Mouse (Mus musculus) heart, postnatal 4 days (tissue): ENCODE data around the gene Commd1. TPM values are rescaled to one million over a fixed set of nuclear protein-coding genes. Genes with fewer than 3 reads are reported as not detected.

Experiments
- DNase-seq: peaks from one replicate; pipeline ENCODE4 v3.0.0; 2021
- total RNA-seq, 2 experiments: library from RNA; stranded (reverse); gene quantifications; 2 replicates each; pipeline ENCODE4 v1.2.3; 2021

Commd1 gene
- total RNA-seq, 2 experiments from 2014 or later: 161 to 186 TPM

DNA sequence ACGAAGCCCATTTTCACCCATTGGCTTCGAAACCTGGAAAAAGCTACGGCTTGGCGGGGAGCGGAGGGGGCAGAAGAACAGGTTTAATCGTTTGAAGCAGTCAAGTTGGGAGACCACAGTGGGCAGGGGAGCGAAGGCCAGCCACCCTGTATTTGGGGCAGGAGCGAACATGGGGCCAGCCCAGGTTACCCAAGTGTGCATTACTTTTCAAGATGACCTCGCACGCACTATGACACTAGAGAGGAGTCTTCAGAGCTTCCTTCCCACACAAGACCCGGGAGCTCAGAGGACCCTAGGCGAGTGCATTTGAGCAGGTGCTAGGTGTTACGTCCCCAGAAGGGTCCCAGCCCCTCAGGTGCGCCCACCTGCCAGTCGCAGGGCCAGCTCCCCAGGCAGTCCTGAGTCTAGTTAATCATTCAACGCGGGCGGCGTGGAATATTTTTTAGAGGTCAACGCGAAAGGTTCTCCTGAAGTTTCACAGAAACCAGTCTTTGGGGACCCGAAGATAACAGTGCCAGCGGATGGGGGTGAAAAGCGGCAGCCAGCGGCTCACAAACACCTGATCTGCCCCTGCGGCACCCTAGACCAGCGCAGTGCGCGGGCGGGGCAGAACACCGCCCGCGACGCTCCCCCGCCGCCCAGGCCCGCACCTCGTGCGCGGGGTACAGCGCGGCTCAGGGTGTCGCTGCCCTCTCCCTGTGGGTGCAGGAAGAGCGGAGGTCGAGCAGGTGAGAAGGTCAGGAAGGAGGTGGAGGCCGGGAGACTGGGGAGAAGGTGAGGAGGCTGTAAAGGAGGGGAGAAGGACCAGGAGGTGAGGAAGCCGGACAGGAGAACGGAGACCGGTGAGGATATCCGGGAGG is 123.5 kb downstream of the Commd1 start:
- DNase-seq: no peak

DNA sequence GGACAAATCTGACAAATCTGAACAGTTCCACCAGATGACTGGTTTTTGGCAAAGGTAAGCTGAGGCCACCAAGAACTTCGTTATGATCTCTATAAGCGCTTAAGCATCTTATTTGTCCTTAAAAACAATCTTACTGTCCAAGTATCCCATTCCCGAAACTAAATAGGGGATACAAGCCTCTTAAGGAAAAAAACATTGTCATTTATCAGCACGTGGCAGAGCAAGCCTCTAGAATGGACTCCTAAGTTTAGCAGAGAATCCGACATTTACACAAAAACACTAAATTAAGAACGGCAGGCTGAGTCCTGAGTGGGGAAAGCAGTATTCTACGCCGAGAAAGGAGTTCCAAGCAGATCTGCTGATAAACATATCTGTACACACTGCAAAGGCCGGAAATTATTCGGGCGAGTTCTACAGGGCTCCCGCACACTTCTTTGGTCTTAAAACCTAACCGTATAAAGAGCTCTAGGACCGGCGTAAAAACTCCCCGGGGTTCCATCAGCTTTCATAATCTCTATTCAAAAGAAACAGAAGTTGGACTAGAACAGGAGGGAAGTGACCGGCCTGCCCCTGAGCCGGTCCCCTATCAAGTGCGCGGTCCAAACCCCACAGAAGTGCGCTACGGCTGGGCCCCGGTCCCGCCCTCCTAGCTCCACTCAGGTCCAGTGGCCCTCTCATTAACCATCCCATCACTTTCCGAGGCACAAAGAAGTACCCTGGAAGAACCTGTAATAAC is 124.3 kb downstream of the Commd1 start:
- no peak for DNase-seq

DNA sequence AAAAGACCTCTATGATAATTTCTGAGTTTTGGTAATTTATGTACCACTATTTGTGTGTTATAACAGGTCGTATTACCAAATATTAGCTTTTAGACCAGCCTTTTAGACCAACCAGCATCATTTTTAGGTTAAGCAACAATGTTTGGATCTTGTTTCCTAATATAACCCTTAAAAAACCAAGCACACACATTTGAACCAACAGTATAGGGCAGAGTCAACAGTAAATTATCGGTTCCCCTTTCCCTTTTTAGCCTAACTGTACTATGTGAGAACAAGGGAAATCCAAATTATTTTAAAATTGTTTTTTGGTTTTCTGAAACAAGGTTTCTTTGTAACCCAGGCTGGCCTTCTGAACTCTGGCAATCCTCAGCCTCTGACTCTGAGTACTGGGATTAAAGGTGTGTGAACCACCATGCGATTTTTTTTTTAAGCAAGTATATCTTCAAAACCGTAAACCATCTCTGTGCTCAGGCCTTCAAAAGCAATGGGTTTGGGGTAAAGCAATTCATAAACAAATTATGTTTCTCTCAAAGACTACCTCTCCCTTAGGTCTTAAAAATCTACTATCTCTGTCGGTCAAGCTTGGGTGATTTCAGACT is 125.0 kb downstream of the Commd1 start:
- no peak for DNase-seq

DNA sequence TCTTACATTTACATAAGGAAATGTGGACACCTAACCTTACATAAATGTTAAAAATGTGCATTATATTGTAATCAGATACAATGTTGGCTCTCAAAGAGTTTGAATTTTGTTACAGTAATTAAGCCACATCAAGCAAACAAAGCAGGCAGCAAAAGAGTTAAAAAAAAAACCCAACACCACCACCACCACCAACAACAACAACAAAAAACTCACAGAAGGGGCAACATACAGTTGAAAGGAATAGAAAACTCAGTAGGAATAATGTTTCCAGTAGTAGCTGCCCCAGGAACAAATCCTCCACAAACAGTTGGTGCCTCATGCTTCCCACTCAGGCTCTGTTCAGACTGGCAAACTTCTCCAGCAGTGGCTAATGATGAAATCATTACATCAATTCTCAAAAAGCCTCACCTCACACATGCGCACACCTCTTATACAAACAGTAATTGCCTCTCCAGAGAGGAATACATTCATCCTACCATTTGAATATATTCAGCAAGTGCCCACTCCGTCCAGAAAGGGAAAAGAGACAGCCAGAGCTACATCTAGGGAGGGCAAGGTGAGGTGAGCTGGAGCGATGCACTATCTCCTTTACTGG is 125.7 kb downstream of the Commd1 start:
- DNase-seq: no peak

DNA sequence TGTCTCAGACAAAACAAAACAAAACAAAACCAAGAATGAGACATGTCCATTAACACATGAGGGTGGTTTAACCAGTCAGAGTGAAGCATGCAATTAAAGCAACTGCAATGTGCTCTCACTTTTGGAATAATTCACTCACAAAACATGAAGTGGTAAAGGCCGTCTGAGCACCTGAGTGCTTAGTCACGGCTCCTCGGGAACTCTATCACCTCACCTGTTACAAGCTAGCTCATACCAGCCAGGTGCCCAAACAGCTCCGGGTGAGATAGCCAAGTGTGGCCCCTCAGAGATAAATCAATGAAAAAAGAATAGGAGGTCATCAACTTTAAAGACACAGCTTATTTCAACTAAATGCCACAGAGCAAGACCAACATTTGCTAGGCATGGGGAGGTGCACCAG is 127.6 kb downstream of the Commd1 start:
- DNase-seq: no peak

DNA sequence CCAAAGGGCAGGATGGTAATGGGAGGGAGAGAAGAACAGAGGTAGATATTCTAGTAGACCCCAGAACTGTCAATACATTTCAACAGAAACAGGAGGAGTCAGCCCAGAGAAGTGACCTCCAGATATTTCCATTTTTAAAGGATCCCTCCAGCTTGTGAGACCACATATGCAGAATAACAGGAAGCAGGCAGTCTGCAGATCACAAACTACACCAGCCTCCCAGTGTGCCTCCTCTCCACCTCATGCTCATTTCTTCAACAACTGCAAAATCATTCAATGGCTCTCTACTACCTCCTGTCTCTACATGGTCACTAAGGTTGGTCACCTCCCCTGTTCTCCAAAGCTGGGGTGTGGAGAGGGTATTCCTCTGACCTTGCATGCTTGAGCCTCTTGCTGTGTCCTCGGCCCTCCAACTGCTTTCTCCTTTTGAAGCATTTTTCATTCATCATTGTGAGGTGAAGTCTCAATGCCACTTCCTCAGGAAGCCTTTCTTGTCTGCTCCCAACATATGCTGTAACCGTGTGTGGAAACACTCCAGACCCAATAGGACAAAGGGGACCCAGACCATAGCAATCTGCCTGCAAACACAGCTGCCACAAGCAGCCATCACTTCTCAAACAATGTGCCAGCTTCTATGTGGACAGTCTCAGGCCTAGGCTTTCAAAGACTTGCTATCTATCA is 128.6 kb downstream of the Commd1 start:
- no peak for DNase-seq

DNA sequence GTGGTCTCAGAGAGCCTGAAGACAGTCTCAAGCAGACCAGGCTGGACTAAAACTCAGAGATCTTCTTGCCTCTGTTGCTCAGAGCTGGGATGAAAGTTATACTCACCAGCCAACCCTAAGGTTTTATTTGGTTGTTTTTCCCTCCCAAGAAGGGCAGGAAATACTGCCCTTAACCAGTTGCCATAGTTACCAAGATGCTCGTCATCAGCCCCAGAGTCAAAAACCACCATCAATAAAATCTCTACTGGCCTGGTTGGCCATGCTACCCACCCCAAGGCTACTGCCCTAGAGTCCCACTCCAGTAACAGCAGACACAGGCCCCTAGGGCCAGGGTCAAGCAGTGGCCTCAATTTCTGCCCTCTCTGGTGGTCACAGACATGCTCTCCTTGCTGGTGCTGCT is 129.7 kb downstream of the Commd1 start:
- DNase-seq: no peak

DNA sequence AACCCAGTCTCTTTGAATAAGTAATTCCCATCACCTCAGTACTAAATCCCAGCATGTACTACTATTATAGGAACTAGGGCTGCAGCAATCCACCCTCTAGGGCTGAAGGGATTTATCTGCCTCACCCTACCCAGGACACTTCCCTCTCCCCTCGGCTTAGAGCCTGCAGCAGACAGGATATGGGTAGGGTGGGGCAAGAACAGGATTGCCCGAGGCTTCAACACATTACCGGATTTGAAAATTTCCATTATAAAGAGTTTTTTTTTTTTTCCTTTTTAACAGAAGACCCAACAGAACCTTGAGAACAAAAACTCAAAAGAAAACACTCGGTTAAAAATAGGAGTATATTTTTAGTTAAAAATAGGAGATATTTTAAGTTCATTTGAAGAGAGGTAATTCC is 130.8 kb downstream of the Commd1 start:
- DNase-seq: no peak

DNA sequence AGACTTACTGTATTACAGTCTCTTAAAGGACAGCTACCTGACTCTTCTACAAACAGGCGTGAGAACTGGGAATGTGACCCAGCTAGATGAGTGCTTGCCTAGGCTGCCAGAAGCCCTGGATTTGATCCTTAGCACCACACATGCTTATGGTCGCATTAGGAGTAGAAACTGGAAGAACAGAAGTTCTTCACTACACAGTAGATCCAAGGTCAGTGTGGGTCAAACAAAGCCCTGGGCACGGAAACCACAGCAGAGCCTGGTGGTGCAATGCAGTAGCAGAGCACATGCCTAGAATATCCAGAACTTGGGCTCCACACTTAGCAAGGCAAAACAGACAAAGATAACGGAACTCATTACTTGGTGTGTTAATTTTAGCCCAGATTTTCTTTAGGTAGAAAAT is 132.1 kb downstream of the Commd1 start:
- no peak for DNase-seq

DNA sequence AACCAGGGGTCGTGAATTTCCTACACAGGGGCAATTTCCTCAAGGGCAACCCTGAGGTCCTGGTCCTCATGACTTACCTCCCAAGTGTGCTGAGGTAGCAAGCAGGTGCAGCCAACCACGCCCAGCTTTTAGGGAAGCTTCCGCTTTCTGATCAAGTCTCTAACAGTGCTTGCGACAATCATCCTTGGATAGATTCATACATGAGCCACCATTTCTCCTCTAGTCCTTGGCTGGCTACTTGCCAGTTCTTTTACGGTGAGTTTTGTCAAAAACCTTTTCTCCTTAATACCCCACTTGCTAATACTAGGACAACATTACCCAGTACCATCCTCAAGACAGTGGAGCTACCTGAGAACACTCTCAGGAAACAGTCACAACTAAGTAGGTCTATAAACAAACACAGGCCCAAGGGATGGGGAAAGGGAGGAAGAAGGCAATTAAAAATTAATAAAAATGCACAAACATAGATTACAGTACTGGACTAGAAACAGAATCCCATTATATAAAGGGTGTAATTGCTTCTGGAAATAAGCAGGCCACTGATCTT is 133.5 kb downstream of the Commd1 start:
- DNase-seq: no peak

DNA sequence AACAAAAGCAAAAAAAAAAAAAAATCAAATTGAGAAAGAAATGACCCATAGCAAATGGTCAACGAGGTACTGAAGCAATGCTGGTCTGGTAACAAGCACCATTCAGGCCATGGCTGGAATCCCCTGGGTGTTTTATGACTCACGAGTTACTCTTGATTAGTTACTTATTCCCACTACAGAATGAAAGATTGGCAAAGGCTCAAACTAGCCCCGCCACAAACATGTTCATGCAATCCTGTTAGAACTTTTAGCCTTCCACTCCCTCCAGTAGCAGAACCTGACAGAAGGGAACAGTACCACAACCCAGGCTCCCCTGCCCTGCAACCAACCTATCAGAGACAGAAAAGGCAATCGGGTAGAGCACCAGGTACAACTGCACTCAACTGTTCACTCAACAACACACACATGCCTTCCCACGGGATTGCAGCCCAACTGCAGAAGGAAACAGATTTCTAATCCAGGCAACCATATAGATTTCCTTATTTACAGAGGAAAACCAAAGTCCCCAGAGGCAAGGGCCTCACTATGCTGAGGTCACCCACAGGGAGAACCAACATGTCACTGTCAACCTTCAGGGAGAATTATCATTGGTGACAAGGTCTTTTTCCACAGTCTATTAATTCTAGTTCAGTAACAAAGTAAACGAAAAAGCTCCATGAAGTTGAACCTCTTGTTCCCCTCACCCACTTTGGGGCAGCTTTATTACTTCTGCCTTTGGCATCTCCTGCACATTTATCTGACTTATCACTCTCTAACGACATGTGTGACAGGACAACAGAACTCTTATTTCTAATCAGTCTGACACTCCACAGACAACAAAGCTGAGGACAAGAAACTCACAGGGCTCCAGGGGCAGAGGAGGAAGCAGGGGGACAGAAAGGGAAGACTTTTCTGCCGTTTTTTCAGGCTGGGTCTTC is 134.2 kb downstream of the Commd1 start:
- peak; percentile 28 for DNase-seq

DNA sequence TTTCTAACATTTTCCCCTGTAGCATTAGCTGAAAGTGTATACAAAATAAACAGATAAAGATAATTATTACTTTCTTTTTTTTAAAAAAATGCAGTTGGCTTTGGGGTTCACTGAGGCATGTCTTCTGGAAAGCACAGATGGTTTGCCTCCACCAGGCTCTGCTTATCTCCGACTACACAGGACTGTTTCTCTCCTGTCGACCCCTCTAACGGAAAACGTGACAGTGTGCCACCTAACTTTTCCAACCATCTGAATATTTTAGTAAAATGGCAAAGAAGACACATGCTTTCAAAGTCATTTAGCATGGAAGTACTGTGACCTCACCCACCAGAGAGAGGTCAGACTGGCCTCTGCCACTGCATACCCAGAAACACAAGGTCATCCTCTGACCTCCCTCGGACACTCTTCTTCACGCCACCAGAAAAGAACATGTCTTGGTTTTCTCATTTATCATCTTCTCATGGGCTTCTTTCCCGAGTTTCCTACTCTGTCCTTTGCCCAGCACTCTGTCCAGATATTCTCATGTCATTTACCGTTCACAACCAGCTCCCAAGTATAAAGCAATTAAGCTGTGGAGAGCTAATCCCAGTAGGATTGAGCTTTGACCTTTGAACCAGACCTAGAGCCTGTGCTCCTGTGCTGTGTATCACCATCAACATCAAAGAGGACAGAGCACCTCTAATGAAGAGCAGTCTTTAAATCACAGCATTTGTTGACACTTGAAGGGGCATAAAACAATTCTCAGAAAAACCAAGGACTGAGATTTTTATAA is 135.0 kb downstream of the Commd1 start:
- no peak for DNase-seq

Other genes with a start within 250 kb of the Commd1 start
- gene B3gnt2, start 121.4 kb downstream of the Commd1 start, total RNA-seq: 1 to 10 TPM; 7.4 to 8.1 TPM
- 1 to 10 TPM; 8.2 to 8.7 TPM for gene Zrsr1, start 10.4 kb downstream of the Commd1 start, total RNA-seq
- 1 to 10 TPM; 7.6 to 8.1 TPM for gene Gm28048, start 292 bp downstream of the Commd1 start, total RNA-seq
- gene Cct4, start 8.1 kb upstream of the Commd1 start, total RNA-seq: 100 to 1,000 TPM; 150 to 156 TPM
- gene Fam161a, start 25.1 kb upstream of the Commd1 start, total RNA-seq: 1 to 10 TPM; 1.7 to 2.0 TPM